Mouse (Mus musculus): ENCODE results near the gene Fam84b.
A peak's percentile ranks its signal among the peaks of the same experiment; 100 is the strongest.

Fam84b gene

DNA sequence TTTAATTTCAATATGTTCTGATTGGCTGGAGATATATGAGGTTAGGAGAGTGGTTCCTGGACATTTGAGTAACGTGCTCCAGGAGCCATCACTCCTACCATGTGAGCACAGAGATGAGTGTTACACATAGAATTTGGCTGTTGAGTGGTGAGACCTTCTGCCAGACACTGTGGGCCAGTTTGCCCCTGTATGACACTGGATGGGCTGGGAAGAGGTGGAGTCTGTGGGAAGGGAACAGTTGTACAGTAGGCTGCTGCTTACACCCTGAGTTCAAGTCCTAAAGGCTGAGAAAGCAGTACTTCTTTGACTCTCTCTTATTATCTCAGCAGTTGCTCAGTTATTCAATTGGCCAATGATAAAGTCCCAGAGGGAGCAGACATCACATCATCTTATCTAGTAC is 27.4 kb downstream of the Fam84b start:
- DNase-seq, result no peak

DNA sequence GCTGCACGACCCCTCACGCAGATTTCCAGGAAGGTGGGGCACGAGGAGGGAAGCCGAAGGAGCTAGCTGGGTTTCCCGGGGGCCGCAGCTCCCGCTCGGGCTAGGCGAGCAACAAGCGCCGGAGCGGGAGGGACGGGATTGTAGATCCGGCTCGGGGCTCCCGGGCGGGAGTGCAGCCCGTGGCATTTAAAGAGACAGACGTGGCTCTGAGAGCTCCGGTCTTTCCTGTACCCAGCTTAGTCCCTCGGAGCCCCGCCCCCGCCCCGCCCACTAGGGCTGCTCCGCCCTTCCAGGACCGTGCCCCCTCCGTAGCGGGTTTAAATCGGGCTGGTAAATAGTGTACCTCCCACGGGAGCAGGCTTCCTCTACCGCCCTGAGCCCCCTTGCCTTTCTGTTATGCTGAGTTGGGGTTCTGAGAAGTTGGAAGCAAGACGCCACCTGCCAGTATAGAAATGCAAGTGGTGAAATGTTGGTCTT is 28.8 kb downstream of the Fam84b start:
- peak; percentile 97 for DNase-seq

- DNase-seq, result peak; percentile 57
Measured at GRCm38 (mm10) chr15:60823870-60824709, 29.5 kb downstream of the Fam84b start.

GRCm38 (mm10) chr15:60823620-60823869 is 30.0 kb downstream of the Fam84b start:
- no peak for DNase-seq

- peak; percentile 72 for DNase-seq
Measured at GRCm38 (mm10) chr15:60822803-60823619, 30.6 kb downstream of the Fam84b start.

DNA sequence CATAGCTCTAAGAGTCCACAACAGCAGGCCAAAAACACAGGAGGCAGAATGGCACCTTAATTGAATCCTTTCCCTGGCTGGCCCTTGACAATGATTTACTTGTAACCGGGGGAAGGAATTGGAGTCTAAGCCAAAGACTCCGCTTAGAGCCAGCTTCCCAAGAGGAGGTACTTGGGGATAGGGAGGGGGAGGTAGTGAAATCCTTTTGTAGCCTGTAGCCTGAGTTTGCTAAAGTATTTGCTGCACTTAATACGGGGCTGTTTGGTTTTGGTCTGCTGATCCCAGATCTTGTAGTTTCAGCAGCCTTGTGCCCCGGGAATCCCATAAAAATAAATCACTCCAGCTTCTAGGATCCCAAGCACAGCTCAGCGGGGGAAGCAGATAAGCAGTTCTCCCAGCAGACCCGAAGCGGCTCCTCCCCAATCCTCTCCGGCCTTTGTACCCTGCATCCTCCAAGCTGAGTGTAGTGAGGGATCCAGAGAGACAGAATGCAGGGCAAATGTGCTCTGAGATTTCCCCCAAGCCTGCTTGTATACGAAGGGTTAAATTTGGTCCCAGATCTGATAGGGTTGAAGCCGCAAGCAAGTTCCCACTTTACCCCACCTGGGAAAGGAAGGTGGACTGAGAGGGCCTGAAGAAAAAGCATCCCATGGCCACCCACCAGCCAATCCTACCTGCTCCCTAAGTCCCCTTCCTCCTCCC is 31.3 kb downstream of the Fam84b start:
- peak; percentile 20 for DNase-seq

GRCm38 (mm10) chr15:60818500-60818899 is 35.1 kb downstream of the Fam84b start:
- no peak for DNase-seq

DNA sequence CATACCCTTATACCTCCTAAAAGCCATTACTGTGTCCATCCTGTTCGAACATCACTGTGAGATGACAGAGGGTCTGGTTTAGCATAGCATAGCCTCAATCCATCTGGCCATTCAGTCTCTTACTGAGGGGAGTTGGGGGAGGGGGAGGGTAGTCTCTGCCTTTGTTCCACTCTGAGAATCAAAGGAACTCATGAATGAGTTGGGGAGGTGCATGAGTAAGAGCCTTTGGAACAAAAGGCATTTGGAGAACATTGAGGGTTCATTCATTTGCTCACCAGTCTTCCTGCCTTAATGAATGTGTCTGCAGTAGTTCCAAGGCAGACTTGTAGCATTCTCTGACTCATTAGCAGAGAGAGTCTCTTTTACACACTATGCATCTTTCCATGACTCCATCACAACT is 37.1 kb downstream of the Fam84b start:
- no peak for DNase-seq

- DNase-seq, result no peak
Measured at GRCm38 (mm10) chr15:60814542-60814941, 39.0 kb downstream of the Fam84b start.

DNA sequence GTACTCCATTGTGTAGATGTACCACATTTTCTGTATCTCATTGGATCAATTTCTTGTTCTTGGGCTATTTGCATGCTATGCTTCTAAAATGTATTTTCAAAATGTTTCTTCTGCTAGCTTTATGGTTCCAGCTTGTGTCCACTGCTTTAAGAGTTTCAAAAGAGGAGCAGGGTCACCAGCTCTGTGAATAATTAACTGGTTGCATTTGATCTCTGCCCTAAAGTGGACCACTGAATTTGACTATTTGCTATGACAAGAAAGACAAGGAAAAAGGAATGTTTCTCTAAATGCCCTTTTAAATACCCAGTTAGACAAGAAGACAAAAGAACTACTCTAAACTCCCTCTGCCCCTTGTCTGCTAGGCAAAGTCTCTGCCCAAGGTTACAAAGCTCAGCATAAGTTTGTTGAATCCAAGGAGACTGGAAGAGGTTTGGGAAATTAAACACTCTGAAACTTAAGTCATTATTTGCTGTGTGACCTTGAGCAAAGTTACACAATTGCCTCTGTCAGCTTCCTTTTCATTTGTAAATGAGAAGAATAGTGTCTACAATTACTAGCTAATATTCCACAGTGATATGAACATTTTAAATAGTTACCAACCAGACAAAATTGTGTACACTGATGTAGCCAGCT is 60.4 kb downstream of the Fam84b start:
- DNase-seq, result no peak

DNA sequence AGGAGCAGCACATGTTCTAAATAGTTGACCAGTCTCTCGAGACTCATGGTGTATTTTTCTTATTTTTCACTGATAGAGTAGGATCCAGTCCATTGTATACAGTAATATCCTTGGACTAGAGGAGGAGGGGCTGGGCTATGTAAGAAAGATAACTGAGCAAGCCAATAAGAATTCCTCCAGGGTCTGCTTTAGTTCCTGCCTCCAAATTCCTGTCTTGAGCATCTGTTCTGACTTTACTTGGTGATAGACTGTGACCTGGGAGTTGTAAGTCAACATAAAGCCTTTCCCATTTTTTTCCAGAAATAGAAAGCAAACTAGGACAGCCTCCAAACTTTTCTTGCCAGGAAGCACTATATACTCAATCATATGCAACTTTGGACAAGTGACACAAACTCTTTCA is 64.5 kb downstream of the Fam84b start:
- no peak for DNase-seq

DNA sequence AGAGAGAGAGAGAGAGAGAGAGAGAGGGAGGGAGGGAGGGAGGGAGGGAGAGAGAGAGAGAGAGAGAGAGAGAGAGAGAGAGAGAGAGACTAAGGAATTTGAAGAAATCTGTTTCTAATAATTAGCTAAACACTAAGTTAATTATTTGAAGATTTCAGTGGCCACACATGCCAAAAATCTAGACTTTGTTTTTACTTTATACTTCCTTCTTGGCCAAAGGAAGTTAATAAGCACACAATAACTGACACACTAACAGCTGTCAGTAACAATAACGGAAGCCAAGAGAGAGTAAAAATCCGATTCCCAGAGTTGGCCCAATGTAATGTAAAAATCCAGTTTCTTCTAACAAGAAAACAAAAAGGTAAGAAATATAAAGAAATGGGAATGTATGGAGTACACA is 69.8 kb downstream of the Fam84b start:
- DNase-seq, result no peak

- DNase-seq, result no peak
Measured at GRCm38 (mm10) chr15:60779531-60779973, 74.0 kb downstream of the Fam84b start.

- no peak for DNase-seq
Measured at GRCm38 (mm10) chr15:60779063-60779462, 74.5 kb downstream of the Fam84b start.

Measured in thymus, postnatal 4 days (tissue).